Mouse (Mus musculus): ENCODE data around the gene 5330417C22Rik.

The 5330417C22Rik gene

GRCm38 (mm10) chr3:108413634-108414360 lies 122.5 kb downstream of the 5330417C22Rik start:
- DNase-seq (ENCODE audit: low read depth) = no peak

- DNase-seq (ENCODE audit: low read depth) = no peak
These were observed 124.6 kb downstream of the 5330417C22Rik start for GRCm38 (mm10) chr3:108411754-108412121.

- DNase-seq (ENCODE audit: low read depth) = no peak
These were observed 125.1 kb downstream of the 5330417C22Rik start for GRCm38 (mm10) chr3:108411026-108411753.

- no peak for DNase-seq (ENCODE audit: low read depth)
These were observed 126.0 kb downstream of the 5330417C22Rik start for GRCm38 (mm10) chr3:108410359-108410714.

- no peak for DNase-seq (ENCODE audit: low read depth)
These were observed 126.5 kb downstream of the 5330417C22Rik start for GRCm38 (mm10) chr3:108409656-108410358.

GRCm38 (mm10) chr3:108408517-108409008 lies 127.8 kb downstream of the 5330417C22Rik start:
- DNase-seq (ENCODE audit: low read depth) = no peak

- no peak for DNase-seq (ENCODE audit: low read depth)
These were observed 129.9 kb downstream of the 5330417C22Rik start for GRCm38 (mm10) chr3:108406306-108406885.

All from naive thymus-derived CD4-positive, alpha-beta T cell, adult 2 months (primary cell).